Mouse (Mus musculus) induced T-regulatory cell, adult 2 months (primary cell): ENCODE data around the gene Antxr2.

Source experiments
- DNase-seq: peaks from one replicate; pipeline ENCODE4 v3.0.0-alpha.2; 2012; ENCODE audit warnings: low read depth

The Antxr2 gene

DNA sequence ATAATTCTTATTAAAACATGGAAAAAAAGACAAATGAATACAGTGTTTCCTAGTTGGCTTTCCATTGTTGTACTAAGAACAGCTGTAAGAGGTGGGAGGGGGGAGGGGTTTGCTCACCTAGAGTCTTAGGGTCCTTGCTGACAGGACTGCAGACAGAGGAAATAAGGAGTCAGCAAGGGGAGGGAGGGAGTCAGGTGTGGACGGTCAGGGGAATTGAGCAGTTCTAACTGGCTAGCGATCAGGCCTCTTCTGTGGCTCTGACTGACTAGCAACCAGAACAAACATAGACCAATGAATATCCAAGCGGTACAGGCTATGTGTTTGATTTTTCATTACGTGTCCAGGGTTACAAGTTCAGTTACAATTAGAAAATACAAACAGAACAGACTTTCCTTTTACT is 35.0 kb downstream of the Antxr2 start:
- no peak for DNase-seq

DNA sequence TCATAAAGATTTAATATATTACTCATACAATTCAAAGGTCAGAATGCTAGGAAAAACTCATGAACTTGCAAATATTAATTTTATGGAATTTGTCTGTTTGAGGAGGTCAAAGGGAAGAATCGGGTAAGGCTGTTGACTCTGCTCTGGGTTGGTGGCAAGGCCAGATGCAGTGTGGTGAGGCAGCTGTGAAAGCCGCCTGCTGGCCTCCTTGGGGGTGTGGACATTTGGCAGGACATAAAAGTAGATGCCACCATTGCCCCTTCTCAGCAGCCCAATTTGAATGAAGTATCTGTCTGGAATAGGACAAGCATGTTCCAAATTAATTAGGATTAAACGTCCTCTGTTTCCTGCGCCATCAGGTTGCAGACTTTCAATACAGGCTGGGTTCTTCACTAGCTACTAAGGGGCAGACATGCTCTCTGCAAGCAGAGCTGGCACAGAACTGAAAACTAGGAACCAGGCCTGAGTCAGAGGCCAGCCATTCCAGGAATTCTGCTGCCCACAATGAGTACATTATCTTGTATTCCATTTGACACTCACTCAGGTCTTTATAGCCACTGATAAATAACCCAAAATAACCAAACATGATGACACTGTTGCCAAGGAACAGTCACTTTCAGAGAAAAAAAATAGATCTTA is 44.1 kb downstream of the Antxr2 start:
- no peak for DNase-seq

- peak; percentile 75 for DNase-seq
Observed at GRCm38 (mm10) chr5:97983375-97983774, 47.5 kb downstream of the Antxr2 start.

- no peak for DNase-seq
Observed at GRCm38 (mm10) chr5:97980472-97980871, 50.4 kb downstream of the Antxr2 start.

- DNase-seq = no peak
Observed at GRCm38 (mm10) chr5:97973293-97973692, 57.5 kb downstream of the Antxr2 start.

DNA sequence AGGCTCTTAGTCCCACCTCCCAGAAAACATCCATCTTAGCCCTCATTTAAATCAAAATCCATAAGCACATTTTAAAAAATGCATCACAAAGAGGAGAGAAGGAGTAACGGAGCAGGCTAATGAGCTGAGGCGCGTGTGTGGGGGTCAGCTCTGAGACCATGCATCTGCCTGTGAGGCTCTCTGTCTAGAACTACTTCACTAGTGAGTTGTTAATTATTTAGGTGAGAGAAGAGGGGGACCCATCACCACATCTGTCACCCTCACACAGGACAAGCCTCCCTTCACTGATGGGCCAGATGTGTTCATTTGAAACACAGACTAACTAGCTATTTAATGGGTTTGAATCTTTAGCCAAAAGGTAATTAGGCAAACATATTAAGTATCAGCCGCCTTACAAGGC is 58.8 kb downstream of the Antxr2 start:
- DNase-seq = no peak

GRCm38 (mm10) chr5:97971236-97971635 is 59.6 kb downstream of the Antxr2 start:
- DNase-seq = no peak

- no peak for DNase-seq
Observed at GRCm38 (mm10) chr5:97967044-97967443, 63.8 kb downstream of the Antxr2 start.

DNA sequence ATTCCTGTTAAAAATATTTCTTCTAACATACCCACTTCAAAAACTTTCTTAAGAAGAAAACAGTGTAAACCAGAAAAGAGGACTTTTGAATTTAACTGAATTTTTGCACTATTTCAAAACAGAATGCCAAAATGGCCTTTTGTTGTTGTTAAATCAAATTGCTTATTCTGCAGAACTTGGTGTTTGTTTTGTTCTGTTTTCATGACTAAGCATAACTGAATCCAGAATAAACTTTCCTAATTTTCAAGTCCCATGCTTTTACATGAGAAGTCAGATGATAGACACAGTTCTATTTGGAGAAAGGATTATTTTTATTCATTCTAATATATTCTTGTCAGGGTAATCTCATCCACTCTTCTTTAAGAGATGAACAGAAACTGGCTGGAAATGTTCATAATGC is 64.7 kb downstream of the Antxr2 start:
- DNase-seq = no peak

- peak; percentile 43 for DNase-seq
Observed at GRCm38 (mm10) chr5:97964444-97964843, 66.4 kb downstream of the Antxr2 start.

- DNase-seq = no peak
Observed at GRCm38 (mm10) chr5:97962512-97962911, 68.3 kb downstream of the Antxr2 start.

GRCm38 (mm10) chr5:97961786-97962185 is 69.1 kb downstream of the Antxr2 start:
- no peak for DNase-seq

DNA sequence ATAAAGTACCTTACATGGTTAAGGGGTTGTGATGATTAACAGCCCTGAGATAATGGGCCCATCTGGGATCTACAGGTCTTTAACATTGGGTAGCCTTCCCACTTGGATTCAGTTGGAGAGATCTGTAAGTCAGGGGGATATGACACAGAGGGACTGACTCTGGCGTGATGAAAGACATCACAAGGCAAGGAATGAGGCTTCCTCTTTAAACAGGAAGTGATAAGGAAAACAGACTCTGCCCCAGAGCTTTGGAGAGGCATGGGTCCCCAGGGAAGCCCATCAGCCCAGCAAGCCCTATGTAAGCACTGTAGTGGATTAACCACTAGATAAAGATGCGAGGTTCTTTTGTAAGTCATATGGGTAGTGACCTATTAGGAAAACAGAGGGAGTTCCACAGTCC is 71.2 kb downstream of the Antxr2 start:
- no peak for DNase-seq

DNA sequence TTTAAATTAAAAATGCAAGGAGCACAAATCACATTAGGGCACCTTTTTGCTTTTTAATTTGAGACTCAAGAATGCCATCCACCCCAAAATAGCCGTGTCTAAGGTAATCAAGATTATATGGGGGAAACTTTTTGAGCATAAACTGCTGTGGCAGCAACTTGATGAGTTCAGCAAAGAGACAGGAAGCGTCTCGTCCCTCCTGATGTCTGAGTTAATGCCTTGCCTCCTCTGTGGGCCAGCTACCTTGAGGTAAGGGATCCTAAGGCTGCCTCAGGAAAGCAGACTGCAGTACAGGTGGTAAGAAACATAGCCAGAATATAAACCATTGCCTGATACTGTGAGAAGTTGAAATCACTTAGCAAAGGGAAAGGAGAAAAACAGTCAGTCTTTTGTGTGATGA is 71.8 kb downstream of the Antxr2 start:
- peak; percentile 15 for DNase-seq

- no peak for DNase-seq
Observed at GRCm38 (mm10) chr5:97957501-97957900, 73.3 kb downstream of the Antxr2 start.

DNA sequence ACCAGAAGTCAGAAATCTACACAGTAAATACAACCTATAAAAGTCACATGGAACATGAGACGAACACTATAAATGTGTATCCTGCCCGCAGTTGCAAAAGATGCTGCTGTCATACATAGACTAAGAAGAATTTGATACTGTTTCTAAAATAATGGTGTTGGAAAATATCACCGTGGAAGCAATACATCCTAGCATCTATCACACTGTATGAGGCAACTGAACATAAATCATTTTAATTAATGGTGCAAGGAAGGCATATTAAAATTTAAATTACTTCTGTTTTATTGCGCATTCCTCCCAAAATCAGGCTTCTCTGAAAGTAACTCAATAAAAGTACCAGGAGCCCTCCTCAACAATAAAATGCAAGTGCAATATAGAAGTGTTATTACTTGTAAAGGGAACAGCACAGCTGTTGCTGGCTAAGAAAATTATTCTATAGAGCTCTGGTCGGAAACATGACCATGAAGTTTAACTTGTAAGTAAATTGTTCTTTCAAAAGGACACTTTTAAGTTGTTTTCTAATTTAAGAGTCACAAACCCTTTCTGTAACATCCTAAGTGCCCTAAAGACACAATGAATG is 76.6 kb downstream of the Antxr2 start:
- DNase-seq = no peak

DNA sequence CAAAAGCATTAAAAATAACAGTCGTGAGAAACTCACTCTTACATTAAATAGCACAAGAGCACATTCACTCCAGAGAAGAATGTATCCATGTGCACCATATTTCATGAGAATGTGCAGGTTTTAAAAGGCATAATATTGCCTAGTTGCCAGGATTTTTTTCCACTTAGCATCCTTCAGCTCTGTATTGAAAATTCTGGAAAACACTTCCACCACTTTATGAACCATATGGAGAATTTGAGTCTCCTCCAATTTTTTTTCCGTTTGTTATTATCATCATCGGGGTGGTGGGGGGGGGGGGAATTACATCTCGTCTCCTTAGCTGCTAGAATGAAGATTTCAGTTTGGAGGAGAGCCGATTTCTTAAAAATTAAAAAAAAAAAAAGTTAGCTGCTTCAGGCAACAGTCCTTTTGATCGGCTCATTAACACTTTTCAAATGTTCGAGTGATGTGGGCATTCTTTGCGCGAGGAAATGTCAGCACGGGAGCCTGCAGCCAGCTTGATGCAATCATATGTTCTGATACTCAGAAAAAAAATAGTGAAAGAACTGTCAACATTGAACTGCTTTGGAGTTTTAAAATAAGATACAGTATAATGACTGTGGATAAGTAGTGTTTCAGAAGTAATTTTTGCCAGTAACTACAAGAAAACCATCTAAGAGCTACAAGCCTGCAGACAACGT is 77.5 kb downstream of the Antxr2 start:
- no peak for DNase-seq

- no peak for DNase-seq
Observed at GRCm38 (mm10) chr5:97947261-97947660, 83.6 kb downstream of the Antxr2 start.

DNA sequence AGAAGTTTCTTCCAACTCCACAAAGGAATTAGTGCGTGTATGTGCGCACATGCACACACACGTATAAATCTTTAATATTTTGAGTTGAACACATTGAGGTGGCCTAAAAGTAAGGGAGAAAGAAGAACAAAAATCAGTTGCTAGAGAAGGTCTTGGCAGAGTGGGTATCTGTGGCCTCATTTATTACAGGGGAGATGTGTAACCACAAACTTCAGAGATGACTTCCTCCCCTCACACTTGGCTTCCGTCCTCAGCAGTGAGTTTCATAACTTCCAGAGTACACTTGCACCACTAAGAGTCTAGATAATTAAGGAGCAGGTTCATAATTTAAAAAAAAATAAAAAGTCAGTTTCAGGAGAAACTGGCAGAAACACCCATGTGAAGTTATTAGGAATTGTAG is 84.6 kb downstream of the Antxr2 start:
- peak; percentile 52 for DNase-seq

- no peak for DNase-seq
Observed at GRCm38 (mm10) chr5:97935140-97936129, 95.4 kb downstream of the Antxr2 start.

- no peak for DNase-seq
Observed at GRCm38 (mm10) chr5:97917654-97918053, 113.2 kb downstream of the Antxr2 start.

- DNase-seq = no peak
Observed at GRCm38 (mm10) chr5:97914890-97915289, 116.0 kb downstream of the Antxr2 start.
